Mouse (Mus musculus): ENCODE data around the gene Zfp39.
"Not testable (repeated sequence)": the region's sequence is repeated elsewhere in the genome, so short reads cannot be mapped to it uniquely, and the experiment has no call there.

Gene Zfp39

DNA sequence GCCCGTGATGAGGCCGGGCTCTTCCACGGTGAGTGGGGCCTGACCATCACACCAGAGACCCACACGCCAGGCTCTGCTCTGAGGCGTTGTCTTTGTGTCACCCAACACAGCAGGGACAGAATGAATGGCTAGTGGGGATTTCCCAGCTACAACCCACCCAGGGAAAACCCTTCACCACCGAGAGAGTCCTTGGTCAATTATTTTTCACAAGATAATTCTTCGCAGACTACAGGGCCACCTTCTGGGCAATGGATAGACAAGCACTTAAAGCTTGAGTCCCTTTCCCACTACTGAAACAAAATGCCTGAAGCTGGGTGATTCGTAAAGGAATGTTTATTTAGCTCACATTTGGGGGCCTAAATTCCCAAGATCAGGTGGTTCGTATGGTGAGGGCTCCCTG, 18.4 kb upstream of the Zfp39 start:
- no peak for DNase-seq (ENCODE audit: low spot score in 2 of 2)

DNA sequence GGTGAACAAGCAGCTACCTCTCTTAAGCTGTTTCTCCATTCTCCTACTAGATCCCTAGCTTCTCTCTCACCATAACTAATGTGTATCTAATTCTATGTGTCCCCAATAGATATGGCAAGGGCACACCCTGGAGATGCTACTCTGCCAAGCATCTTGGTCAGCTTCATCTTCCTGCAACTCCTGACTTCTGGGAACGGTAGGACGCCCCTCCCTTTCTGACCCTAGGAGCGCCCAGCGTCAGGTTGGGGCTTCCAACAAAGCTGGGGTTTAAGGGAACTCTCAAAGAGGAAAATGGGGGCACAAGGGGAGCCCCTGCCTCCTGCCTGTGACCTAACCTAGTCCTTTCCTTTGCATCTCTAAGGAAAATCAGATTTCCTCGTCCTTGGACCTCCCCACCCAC, 14.7 kb upstream of the Zfp39 start:
- DNase-seq (ENCODE audit: low spot score in 2 of 2): no peak

- DNase-seq (ENCODE audit: low spot score in 2 of 2): no peak
These were observed 13.8 kb upstream of the Zfp39 start, which contains the start of gene Btnl10 for GRCm38 (mm10) chr11:58917745-58918366. Gene Btnl10, plus strand, starts transcription at chr11:58917908.

- DNase-seq (ENCODE audit: low spot score in 2 of 2): no peak
These were observed 13.1 kb upstream of the Zfp39 start for GRCm38 (mm10) chr11:58916879-58917744.

GRCm38 (mm10) chr11:58914461-58915028, 10.5 kb upstream of the Zfp39 start:
- DNase-seq (ENCODE audit: low spot score in 2 of 2): no peak

GRCm38 (mm10) chr11:58913776-58914175, 9.8 kb upstream of the Zfp39 start:
- DNase-seq (ENCODE audit: low spot score in 2 of 2): no peak

DNA sequence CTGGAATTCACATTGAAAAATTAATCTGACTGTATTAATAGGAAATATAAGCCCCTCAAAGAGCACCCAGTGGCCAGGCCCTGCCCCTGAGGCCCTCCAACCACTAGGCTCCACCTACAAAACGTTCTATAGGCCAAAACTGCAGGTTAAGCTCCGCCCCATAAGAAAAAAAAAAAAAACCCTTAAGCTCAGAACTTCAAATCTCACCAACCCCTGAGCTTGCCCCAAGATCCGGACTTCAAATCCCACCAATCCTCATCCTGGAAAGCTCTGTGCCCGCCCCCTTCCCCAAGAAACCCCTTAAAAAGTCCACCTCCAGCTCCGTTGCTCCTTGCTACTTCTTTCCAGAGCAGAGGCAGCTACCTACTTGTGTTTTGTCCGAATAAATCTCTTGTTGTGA, 813 bp upstream of the Zfp39 start:
- DNase-seq (ENCODE audit: low spot score in 2 of 2): no peak

DNA sequence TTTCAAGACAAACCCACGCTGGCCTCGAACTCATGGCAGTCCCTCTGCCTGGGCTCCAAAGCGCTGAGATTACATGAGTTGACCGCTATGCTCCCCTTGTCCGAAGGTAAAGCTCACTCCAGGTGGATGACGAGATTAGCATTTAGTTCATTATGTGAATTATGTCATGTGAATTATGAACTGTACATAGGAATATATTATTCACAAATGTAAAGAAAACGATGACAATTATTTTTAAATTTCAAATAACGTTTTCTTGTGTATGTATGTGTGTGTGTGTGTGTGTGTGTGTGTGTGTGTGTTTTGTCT, 339 bp upstream of the Zfp39 start:
- DNase-seq (ENCODE audit: low spot score in 2 of 2): no peak

DNA sequence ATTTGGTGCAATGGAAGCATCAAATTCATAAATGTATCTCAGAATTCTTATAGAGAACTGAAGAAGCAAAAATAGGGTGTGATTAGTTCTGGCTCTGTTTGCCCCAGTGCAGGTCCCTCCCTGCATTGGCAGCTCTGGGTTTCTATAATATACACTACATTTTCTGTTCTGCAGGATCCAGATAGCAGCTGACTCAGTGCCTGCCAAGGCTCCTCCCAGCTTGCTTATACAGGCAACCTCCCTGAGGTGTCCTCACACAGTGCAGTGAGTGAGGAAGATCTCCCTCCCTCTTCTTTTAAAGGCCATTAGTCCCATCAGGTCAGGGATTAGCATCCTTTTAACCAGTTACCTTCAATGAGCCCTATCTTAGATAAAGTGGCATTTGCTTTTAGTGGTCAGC, 2.9 kb downstream of the Zfp39 start:
- DNase-seq (ENCODE audit: low spot score in 2 of 2): no peak

- DNase-seq (ENCODE audit: low spot score in 2 of 2): no peak
These were observed 6.5 kb downstream of the Zfp39 start for GRCm38 (mm10) chr11:58897485-58897884.

GRCm38 (mm10) chr11:58894456-58894855, 9.6 kb downstream of the Zfp39 start:
- no peak for DNase-seq (ENCODE audit: low spot score in 2 of 2)

GRCm38 (mm10) chr11:58890511-58890910, 13.5 kb downstream of the Zfp39 start:
- DNase-seq (ENCODE audit: low spot score in 2 of 2): no peak

DNA sequence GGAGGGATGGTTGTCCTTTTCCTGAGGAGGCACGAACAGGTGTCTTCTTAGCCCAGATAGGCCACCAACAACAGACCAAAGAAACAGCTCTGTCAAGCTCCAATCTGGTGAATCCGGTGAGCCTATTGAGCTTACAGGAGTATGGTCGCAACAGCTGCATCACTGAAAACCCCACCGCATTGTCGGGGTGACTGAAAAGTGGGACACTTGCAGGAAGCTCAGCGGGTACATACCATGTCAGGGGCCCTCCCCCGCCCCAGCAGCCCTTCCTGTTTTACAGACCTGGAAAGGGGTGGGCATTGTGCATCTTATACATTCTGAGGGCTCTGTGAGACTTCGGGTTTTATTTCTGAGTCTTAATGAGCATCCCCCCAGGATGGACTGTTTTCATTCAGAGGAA, 20.3 kb downstream of the Zfp39 start:
- DNase-seq (ENCODE audit: low spot score in 2 of 2): no peak

- no peak for DNase-seq (ENCODE audit: low spot score in 2 of 2)
These were observed 33.1 kb downstream of the Zfp39 start for GRCm38 (mm10) chr11:58870961-58871360.

GRCm38 (mm10) chr11:58867954-58868330, 36.1 kb downstream of the Zfp39 start:
- no peak for DNase-seq (ENCODE audit: low spot score in 2 of 2)

GRCm38 (mm10) chr11:58867039-58867953, 36.7 kb downstream of the Zfp39 start, which contains the start of gene 2810021J22Rik:
Gene 2810021J22Rik, plus strand, starts transcription at chr11:58867216.
- peak; percentile 59 to 66 for DNase-seq (ENCODE audit: low spot score in 2 of 2)

DNA sequence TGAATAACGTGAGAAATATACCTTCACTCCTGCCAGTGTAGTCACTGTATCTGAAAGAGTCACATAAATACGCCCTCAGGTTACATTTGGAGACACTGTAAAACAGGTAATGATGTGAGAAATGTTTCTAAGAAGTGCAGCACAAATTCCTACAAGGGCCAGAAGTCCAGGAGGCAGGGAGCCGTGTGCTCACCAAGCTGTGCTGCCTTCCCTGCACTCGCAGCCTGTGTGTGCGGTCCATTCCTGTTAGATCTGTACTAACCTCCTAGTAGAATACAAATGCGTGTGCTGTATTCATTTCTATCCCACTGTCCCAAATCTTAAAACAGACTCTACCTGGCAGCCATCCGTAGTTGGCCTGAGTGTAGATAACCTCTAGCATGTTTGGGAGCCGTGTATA, 43.3 kb downstream of the Zfp39 start:
- no peak for DNase-seq (ENCODE audit: low spot score in 2 of 2)

- no peak for DNase-seq (ENCODE audit: low spot score in 2 of 2)
These were observed 54.3 kb downstream of the Zfp39 start for GRCm38 (mm10) chr11:58849731-58850130.

DNA sequence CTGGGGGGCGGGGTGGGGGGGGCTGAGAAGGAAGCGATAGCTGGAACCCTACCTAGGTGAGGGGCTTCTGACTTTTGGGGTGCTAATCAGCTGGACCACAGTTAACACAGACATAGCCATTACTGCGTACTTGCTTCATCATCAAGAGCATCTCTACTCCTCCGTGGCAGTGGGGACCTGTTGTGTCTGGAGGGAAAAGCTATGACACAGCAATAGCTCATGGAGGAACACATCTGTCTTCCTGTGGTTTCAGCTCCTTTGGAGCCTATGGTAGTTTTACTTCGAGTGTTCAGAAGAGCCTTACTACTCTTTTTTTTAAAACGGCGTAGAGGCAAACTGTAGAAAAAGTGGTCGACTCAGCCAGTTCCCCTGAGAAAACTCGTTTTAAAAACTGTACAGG, 56.4 kb downstream of the Zfp39 start:
- no peak for DNase-seq (ENCODE audit: low spot score in 2 of 2)

- DNase-seq (ENCODE audit: low spot score in 2 of 2): peak; percentile 46 to 79
These were observed 57.0 kb downstream of the Zfp39 start, which contains the start of gene Gm12258 for GRCm38 (mm10) chr11:58846919-58847461. Gene Gm12258, plus strand, starts transcription at chr11:58847158.

DNA sequence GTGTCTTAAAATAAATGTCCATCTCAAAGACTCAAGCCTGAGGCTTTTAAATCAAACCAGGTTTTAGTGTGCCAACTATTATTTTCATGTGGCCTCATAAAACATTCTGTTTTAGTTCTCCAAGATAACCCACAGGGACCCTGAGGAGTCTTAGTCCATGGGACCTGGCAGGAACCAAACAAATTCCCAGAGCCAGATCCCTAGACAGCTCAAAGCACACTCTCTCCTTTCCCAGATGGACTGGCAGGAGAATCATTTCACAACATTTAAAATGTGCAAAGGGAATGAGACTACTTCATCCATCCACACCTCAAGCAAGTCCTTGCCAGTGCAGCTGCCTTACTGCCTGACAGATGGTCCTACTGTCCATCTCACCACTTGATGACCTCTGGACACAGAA, 65.1 kb downstream of the Zfp39 start, which contains the start of gene Olfr311:
Gene Olfr311 (plus strand): TSS at position 301 of the 400 bp plus-strand sequence.
- DNase-seq (ENCODE audit: low spot score in 2 of 2): not testable (repeated sequence)
